Mouse (Mus musculus) testis, adult 2 months (tissue): ENCODE measurements around the gene Far2.

Source experiments
- CTCF ChIP-seq: fragments of 200-500 bp; IDR thresholded peaks from 2 replicates; pipeline ENCODE4 v1.5.1; 2012; ENCODE audit warnings: low read depth, mild to moderate bottlenecking, inconsistent platforms, low read length, moderate library complexity; ENCODE audit not compliant: control insufficient read depth, insufficient read depth, insufficient replicate concordance
- POLR2A ChIP-seq: fragments of 200-500 bp; IDR thresholded peaks from 2 replicates; pipeline ENCODE4 v1.6.1; 2012; ENCODE audit warnings: low read depth, mild to moderate bottlenecking, inconsistent platforms, low read length, moderate library complexity; ENCODE audit not compliant: control insufficient read depth

DNA sequence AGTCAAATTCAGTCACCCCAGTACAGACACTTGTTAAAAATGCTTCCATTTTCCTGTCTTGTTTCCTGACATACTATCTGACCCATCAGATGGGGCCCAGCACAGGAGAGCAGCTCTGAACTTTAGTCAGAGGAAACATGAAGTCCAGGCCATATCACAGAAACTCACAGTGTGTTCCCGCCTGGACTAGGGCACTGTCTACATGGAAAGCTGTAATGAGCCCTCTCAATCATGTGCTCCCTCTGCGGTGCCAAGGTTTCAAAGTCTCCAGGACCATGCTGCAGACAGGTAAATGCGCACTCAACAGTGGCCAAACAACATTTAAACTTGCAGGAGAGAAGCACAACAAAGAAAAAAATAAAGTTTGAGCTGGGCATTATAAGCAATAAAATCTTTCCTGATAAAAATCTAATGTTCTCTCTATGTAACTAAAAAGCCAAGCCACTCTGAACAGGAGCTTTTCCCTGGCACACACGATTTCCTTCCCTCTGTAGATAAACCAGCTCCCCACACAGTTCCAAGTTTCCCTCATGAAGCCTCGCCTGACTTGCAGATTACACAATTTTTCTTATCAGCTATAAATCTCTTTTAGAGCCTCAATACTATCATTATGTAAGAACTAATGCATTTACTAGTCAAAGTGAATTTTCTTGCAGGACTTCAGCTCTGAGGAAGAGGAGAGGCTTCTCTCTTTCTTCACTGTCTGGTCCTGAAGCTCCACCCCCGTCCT, 147.1 kb downstream of the Far2 start:
- TF ChIP-seq CTCF, result no peak
- TF ChIP-seq POLR2A, result no peak
